Mouse (Mus musculus) cerebellum, adult 2 months (tissue): Measurements from ENCODE around the gene Copz2.

Source experiments
- CTCF ChIP-seq: fragments of 200-500 bp; IDR thresholded peaks from 2 replicates; pipeline ENCODE4 v1.5.1; 2011; ENCODE audit warnings: low read depth, mild to moderate bottlenecking, control low read depth, low read length, moderate library complexity, borderline replicate concordance; ENCODE audit not compliant: insufficient read depth
- POLR2A ChIP-seq: fragments of 200-500 bp; IDR thresholded peaks from 2 replicates; pipeline ENCODE4 v1.6.1; 2011; ENCODE audit warnings: low read length, control low read depth, borderline replicate concordance; ENCODE audit not compliant: insufficient read depth

DNA sequence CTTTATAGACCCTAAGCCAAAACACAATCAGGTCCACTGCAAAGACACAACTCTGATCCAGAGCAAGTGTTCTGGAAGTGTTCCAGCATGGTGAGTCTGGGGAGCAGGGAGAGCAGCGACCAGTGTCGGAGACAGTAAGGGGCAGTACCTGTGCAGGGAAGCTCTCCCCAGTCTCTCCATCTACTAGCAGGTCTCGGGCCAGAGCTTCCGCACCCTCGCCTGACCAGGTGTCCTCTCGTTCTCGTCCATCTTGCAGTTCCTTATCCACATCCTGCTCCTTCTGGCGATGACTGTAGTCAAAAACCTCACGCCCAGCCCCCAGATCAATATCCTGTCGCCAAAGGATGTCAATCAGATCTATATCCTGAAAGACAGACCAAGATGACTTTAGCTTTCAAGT is 27.7 kb upstream of the Copz2 start:
- no peak for TF ChIP-seq CTCF
- no peak for TF ChIP-seq POLR2A
